Mouse (Mus musculus): ENCODE measurements around the gene CK137956. TPM values are rescaled to one million over a fixed set of nuclear protein-coding genes. Genes with fewer than 3 reads are reported as not detected.

Gene CK137956
- polyA plus RNA-seq, 1 experiment from 2014 or later: 0.39 TPM

DNA sequence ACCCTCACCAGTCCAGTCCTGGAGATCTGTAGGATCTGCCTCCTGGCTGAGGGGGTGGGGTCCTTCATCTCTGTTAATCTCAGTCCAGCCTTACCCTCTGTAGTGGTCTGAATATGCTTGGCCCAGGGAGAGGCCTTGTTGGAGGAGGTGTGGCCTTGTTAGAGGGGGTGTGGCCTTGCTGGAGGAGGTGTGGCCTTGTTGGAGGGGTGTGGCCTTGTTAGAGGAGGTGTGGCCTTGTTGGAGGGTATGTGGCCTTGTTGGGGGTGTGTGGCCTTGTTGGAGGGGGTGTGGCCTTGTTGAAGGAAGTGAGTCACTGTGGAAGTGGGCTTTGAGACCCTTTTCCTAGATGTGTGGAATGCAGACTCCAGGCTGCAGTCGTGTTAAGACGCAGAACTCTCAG lies 13.7 kb upstream of the CK137956 start:
- Histone ChIP-seq H3K4me1 (peaks cover 35% of the 10 kb centered on the region), H3K27ac (replicated peaks) (no peak overlapping the region), H3K27me3 (replicated peaks; ENCODE audit: low read depth, poor library complexity, severe bottlenecking) (peaks cover 70% of the 10 kb centered on the region), H3K36me3 (replicated peaks) (no peaks in the 10 kb centered on the region), H3K9me3 (no peaks in the 10 kb centered on the region), H3K4me3 (no peak overlapping the region)
- no peak for DNase-seq (ENCODE audit: low spot score)
- WGBS: 88% methylated on average over 2 of the region's 2 CpGs

GRCm38 (mm10) chr4:127981125-127981524 lies 10.4 kb upstream of the CK137956 start:
- H3K4me3 ChIP-seq: no peak overlapping the region
- no peak for DNase-seq (ENCODE audit: low spot score)
- H3K36me3 ChIP-seq (replicated peaks): no peaks in the 10 kb centered on the region
- peaks cover 4% of the 10 kb centered on the region; the same call in 1 of the 2 replicates for H3K4me1 ChIP-seq
- WGBS: 63% methylated on average over 6 of the region's 6 CpGs
- peaks cover 37% of the 10 kb centered on the region for H3K27me3 ChIP-seq (replicated peaks; ENCODE audit: low read depth, poor library complexity, severe bottlenecking)
- H3K27ac ChIP-seq (replicated peaks): no peak overlapping the region
- no peaks in the 10 kb centered on the region for H3K9me3 ChIP-seq

GRCm38 (mm10) chr4:127972976-127973375 lies 2.2 kb upstream of the CK137956 start:
- no peak for DNase-seq (ENCODE audit: low spot score)
- Histone ChIP-seq H3K9me3 (no peaks in the 10 kb centered on the region), H3K4me3 (no peak overlapping the region), H3K27me3 (replicated peaks; ENCODE audit: low read depth, poor library complexity, severe bottlenecking) (peaks cover 59% of the 10 kb centered on the region), H3K36me3 (replicated peaks) (no peaks in the 10 kb centered on the region), H3K27ac (replicated peaks) (no peak overlapping the region), H3K4me1 (peaks cover 8% of the 10 kb centered on the region)
- 86% methylated on average over 3 of the region's 3 CpGs for WGBS

GRCm38 (mm10) chr4:127970018-127970421 lies 731 bp downstream of the CK137956 start:
- DNase-seq (ENCODE audit: low spot score): peak; percentile 74
- WGBS: 5% methylated on average over 7 of the region's 7 CpGs
- Histone ChIP-seq H3K4me3 (no peak overlapping the region), H3K27ac (replicated peaks) (no peak overlapping the region), H3K27me3 (replicated peaks; ENCODE audit: low read depth, poor library complexity, severe bottlenecking) (peaks cover 59% of the 10 kb centered on the region), H3K36me3 (replicated peaks) (no peaks in the 10 kb centered on the region), H3K9me3 (no peaks in the 10 kb centered on the region), H3K4me1 (peaks cover 8% of the 10 kb centered on the region)

- Histone ChIP-seq H3K27ac (replicated peaks) (no peak overlapping the region), H3K27me3 (replicated peaks; ENCODE audit: low read depth, poor library complexity, severe bottlenecking) (peaks cover 59% of the 10 kb centered on the region), H3K4me1 (peaks cover 8% of the 10 kb centered on the region), H3K36me3 (replicated peaks) (no peaks in the 10 kb centered on the region), H3K4me3 (no peak overlapping the region), H3K9me3 (no peaks in the 10 kb centered on the region)
- DNase-seq (ENCODE audit: low spot score): no peak
- 13% methylated on average over 7 of the region's 7 CpGs for WGBS
Observed at GRCm38 (mm10) chr4:127969101-127969500, 1.6 kb downstream of the CK137956 start.

DNA sequence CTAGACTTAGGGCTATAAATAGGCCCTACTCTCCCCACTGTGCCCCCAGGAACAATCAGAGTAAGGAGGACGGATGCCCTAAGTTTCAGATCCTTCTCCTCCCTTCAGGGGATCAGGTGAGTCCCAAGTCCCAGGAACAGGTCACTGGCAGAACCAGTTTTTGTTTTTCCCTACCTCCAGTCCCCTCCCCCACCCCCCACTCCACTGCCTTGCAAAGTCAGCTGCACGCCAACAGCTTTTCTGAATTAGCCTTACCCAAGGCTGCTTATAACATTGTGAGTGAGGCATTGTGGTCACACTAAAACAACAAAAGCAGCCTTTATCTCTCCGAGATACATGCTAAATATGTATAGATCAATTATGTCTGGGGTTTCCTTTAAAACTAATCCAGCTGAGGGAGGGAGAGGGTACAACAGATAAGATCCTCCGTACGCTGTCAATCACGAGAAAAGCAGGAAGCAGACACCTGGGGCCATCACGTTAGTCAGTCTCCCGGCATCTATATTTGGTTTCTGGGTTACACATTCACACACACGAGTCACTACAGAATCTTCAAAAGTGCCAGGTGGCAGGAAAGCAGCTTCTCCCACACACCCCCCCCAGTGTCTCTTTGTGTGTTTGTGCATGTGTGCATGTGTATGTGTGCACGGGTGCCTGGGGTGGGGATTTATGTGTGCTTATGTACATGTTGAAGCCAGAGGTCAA lies 17.6 kb downstream of the CK137956 start:
- peak; percentile 51 for DNase-seq (ENCODE audit: low spot score)
- Histone ChIP-seq H3K27ac (replicated peaks) (0 out of 2 replicates have a peak overlapping the region, but pooled peaks have one; percentile 48), H3K4me1 (peaks cover 17% of the 10 kb centered on the region), H3K9me3 (no peaks in the 10 kb centered on the region), H3K36me3 (replicated peaks) (no peaks in the 10 kb centered on the region), H3K4me3 (no peak overlapping the region), H3K27me3 (replicated peaks; ENCODE audit: low read depth, poor library complexity, severe bottlenecking) (no peaks in the 10 kb centered on the region)
- WGBS: 44% methylated on average over 10 of the region's 10 CpGs

GRCm38 (mm10) chr4:127947696-127948095 lies 23.1 kb downstream of the CK137956 start:
- 79% methylated on average over 2 of the region's 2 CpGs for WGBS
- Histone ChIP-seq H3K27me3 (replicated peaks; ENCODE audit: low read depth, poor library complexity, severe bottlenecking) (no peaks in the 10 kb centered on the region), H3K27ac (replicated peaks) (no peak overlapping the region), H3K36me3 (replicated peaks) (no peaks in the 10 kb centered on the region), H3K4me1 (peaks cover 8% of the 10 kb centered on the region), H3K4me3 (no peak overlapping the region), H3K9me3 (no peaks in the 10 kb centered on the region)
- no peak for DNase-seq (ENCODE audit: low spot score)

GRCm38 (mm10) chr4:127937474-127937873 lies 33.3 kb downstream of the CK137956 start:
- 85% methylated on average over 7 of the region's 7 CpGs for WGBS
- H3K9me3 ChIP-seq: no peaks in the 10 kb centered on the region
- DNase-seq (ENCODE audit: low spot score): no peak
- no peaks in the 10 kb centered on the region for H3K27me3 ChIP-seq (replicated peaks; ENCODE audit: low read depth, poor library complexity, severe bottlenecking)
- H3K4me1 ChIP-seq: no peaks in the 10 kb centered on the region
- no peaks in the 10 kb centered on the region for H3K36me3 ChIP-seq (replicated peaks)
- H3K4me3 ChIP-seq: no peak overlapping the region
- H3K27ac ChIP-seq (replicated peaks): no peak overlapping the region

GRCm38 (mm10) chr4:127935369-127935768 lies 35.4 kb downstream of the CK137956 start:
- no peaks in the 10 kb centered on the region for H3K9me3 ChIP-seq
- H3K36me3 ChIP-seq (replicated peaks): no peaks in the 10 kb centered on the region
- H3K27me3 ChIP-seq (replicated peaks; ENCODE audit: low read depth, poor library complexity, severe bottlenecking): no peaks in the 10 kb centered on the region
- 48% methylated on average over 3 of the region's 3 CpGs for WGBS
- DNase-seq (ENCODE audit: low spot score): peak; percentile 41
- no peaks in the 10 kb centered on the region for H3K4me1 ChIP-seq
- H3K27ac ChIP-seq (replicated peaks): no peak overlapping the region
- H3K4me3 ChIP-seq: no peak overlapping the region

DNA sequence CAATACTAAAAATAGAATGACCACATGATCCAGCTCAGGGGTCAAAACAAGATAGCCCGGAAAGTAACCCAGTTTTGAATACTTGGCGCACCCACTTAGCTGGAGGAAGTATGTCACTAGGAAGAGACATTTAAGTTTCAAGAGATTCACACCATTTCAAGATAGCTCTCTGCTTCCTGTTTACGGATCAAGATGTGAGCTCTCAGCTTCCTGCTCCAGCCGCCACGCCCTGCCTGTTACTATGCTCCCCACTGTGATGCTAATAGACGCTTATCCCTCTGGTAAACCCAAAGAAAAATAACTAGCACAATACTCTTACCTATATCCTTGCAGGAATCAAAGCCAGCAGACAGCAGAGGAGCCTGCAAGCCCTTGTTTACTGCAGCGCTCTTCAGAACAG lies 57.2 kb downstream of the CK137956 start:
- 87% methylated on average over 7 of the region's 7 CpGs for WGBS
- Histone ChIP-seq H3K27ac (replicated peaks) (no peak overlapping the region), H3K36me3 (replicated peaks) (no peaks in the 10 kb centered on the region), H3K27me3 (replicated peaks; ENCODE audit: low read depth, poor library complexity, severe bottlenecking) (no peaks in the 10 kb centered on the region), H3K9me3 (no peaks in the 10 kb centered on the region), H3K4me1 (no peaks in the 10 kb centered on the region), H3K4me3 (no peak overlapping the region)
- no peak for DNase-seq (ENCODE audit: low spot score)

GRCm38 (mm10) chr4:127907151-127907550 lies 63.6 kb downstream of the CK137956 start:
- Histone ChIP-seq H3K4me1 (peaks cover 3% of the 10 kb centered on the region; the same call in 1 of the 2 replicates), H3K27me3 (replicated peaks; ENCODE audit: low read depth, poor library complexity, severe bottlenecking) (no peaks in the 10 kb centered on the region), H3K36me3 (replicated peaks) (no peaks in the 10 kb centered on the region), H3K9me3 (no peaks in the 10 kb centered on the region), H3K27ac (replicated peaks) (no peak overlapping the region), H3K4me3 (no peak overlapping the region)
- DNase-seq (ENCODE audit: low spot score): no peak
- 87% methylated on average over 8 of the region's 8 CpGs for WGBS

DNA sequence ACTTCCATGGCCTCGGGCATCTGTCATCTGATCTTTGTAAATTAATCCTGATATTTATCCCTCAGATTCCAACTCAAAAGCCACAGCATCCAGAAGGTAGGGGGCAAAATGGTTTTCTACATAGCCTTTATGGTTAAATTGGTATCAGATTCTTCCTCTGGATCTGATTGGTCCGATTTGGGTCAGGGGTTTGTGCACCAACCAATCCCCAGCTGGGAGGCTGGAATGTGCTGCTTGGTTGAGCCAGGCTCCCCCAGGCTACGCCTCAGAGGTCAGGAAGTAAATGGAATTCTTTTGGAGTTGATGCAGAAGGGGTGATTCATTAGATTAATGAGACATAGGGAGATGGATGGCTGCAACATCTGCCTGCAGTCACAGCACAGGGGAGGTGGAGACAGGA lies 66.8 kb downstream of the CK137956 start:
- H3K4me3 ChIP-seq: no peak overlapping the region
- WGBS: 72% methylated on average over 3 of the region's 3 CpGs
- no peak overlapping the region for H3K27ac ChIP-seq (replicated peaks)
- no peaks in the 10 kb centered on the region for H3K9me3 ChIP-seq
- no peaks in the 10 kb centered on the region for H3K36me3 ChIP-seq (replicated peaks)
- peaks cover 3% of the 10 kb centered on the region; the same call in 1 of the 2 replicates for H3K4me1 ChIP-seq
- H3K27me3 ChIP-seq (replicated peaks; ENCODE audit: low read depth, poor library complexity, severe bottlenecking): no peaks in the 10 kb centered on the region
- peak; percentile 9 for DNase-seq (ENCODE audit: low spot score)

GRCm38 (mm10) chr4:127900893-127901456 lies 69.8 kb downstream of the CK137956 start:
- Histone ChIP-seq H3K4me3 (no peak overlapping the region), H3K36me3 (replicated peaks) (no peaks in the 10 kb centered on the region), H3K9me3 (no peaks in the 10 kb centered on the region), H3K27ac (replicated peaks) (no peak overlapping the region), H3K4me1 (peaks cover 3% of the 10 kb centered on the region; the same call in 1 of the 2 replicates), H3K27me3 (replicated peaks; ENCODE audit: low read depth, poor library complexity, severe bottlenecking) (no peaks in the 10 kb centered on the region)
- WGBS: 83% methylated on average over 7 of the region's 7 CpGs
- DNase-seq (ENCODE audit: low spot score): no peak

Data from embryonic facial prominence, embryonic 10.5 days (tissue).